Mouse (Mus musculus): Measurements from ENCODE around the gene Smyd2. TPM values are rescaled to one million over a fixed set of nuclear protein-coding genes. Genes with fewer than 3 reads are reported as not detected.
A peak's percentile ranks its signal among the peaks of the same experiment; 100 is the strongest.

The Smyd2 gene
- total and polyA plus RNA-seq, 3 experiments = 140 to 146 TPM; not detected in 1

DNA sequence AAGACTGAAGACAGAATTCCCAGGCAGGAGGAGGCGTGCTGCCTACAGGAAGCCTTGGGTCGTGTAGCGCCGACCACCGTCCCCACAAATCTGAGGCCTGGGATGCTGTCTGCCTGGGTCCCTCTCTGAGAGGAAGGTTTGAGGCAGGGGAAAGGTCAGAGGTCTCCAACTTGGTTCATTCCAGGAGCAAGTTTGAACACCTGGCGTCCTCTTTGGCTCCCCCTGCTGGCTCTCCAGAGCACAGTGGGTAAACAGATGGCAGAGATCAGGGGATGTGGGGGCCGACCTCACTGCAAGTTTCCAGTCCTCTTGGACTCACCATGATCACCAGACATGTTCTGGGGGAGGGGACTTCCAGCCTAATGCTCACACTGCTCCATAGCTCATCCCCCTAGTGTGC is 39.3 kb downstream of the Smyd2 start:
- Histone ChIP-seq H3K4me3 (ENCODE audit: control insufficient read depth in 1 of 2, insufficient read depth in 1 of 2, low read depth in 2 of 2, low read length in 2 of 2) (no peak overlapping the region), H3K9me3 (replicated peaks; ENCODE audit: insufficient read depth, low read length) (no peaks in the 10 kb centered on the region), H3K27me3 (ENCODE audit: control insufficient read depth in 1 of 2, insufficient read depth in 2 of 2, low read length in 2 of 2) (no peaks in the 10 kb centered on the region), H3K36me3 (ENCODE audit: control insufficient read depth in 1 of 2, insufficient read depth in 2 of 2, low read length in 2 of 2) (no peaks in the 10 kb centered on the region; a peak in 2 of 4 replicates), H3K9ac (ENCODE audit: control insufficient read depth, low read depth, low read length, poor library complexity, severe bottlenecking) (no peak overlapping the region), H3K79me2 (ENCODE audit: control insufficient read depth, insufficient read depth, low read length, poor library complexity) (no peaks in the 10 kb centered on the region), H3K4me1 (ENCODE audit: control insufficient read depth in 1 of 2, insufficient read depth in 2 of 2, low read length in 2 of 2) (no peaks in the 10 kb centered on the region), H3K27ac (ENCODE audit: control insufficient read depth, low read depth, low read length) (no peak overlapping the region)
- TF ChIP-seq MAFK (IDR thresholded peaks at IDR 0.05; ENCODE audit: borderline replicate concordance, low read depth, low read length) (no peak), RAD21 (IDR thresholded peaks at IDR 0.05; ENCODE audit: low read depth, low read length) (peak; percentile 17), SMC3 (IDR thresholded peaks at IDR 0.05; ENCODE audit: low read depth, low read length) (peak; percentile 52), CTCF (IDR thresholded peaks at IDR 0.05 in 2 of 3, conservative IDR thresholded peaks at IDR 0.05 in 1 of 3; ENCODE audit: control insufficient read depth in 1 of 3, insufficient read depth in 1 of 3, low read depth in 2 of 3, low read length in 3 of 3, poor library complexity in 1 of 3, severe bottlenecking in 1 of 3) (peak; percentile 66 to 77 (median 72))
- DNase-seq (ENCODE audit: low read depth, low spot score) = peak; percentile 42

DNA sequence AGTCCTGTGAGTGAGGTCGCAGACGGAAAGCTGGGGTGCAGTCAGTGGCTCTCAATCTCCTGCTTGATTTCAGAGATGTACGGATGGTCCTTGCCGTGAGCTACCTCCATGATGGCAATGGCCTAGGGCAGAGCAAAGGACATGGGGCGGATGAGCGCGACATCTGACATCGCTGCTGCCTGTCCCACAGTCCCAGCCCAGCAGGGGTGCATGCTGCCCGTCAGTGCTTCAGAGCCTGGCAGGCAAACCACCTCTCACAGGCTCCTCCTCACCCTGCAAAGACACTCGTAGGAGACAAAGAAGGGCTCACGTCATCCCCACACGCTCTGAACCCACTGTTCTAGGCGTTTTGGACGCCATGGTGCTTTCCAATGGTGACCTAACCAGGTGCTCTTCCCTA is 41.4 kb downstream of the Smyd2 start:
- DNase-seq (ENCODE audit: low read depth, low spot score) = no peak
- H3K4me3 ChIP-seq (ENCODE audit: control insufficient read depth in 1 of 2, insufficient read depth in 1 of 2, low read depth in 2 of 2, low read length in 2 of 2) = no peak overlapping the region
- no peaks in the 10 kb centered on the region for H3K27me3 ChIP-seq (ENCODE audit: control insufficient read depth in 1 of 2, insufficient read depth in 2 of 2, low read length in 2 of 2)
- no peaks in the 10 kb centered on the region for H3K79me2 ChIP-seq (ENCODE audit: control insufficient read depth, insufficient read depth, low read length, poor library complexity)
- no peak overlapping the region for H3K9ac ChIP-seq (ENCODE audit: control insufficient read depth, low read depth, low read length, poor library complexity, severe bottlenecking)
- no peak for TF ChIP-seq SMC3 (IDR thresholded peaks at IDR 0.05; ENCODE audit: low read depth, low read length)
- H3K27ac ChIP-seq (ENCODE audit: control insufficient read depth, low read depth, low read length) = no peak overlapping the region
- no peaks in the 10 kb centered on the region for H3K4me1 ChIP-seq (ENCODE audit: control insufficient read depth in 1 of 2, insufficient read depth in 2 of 2, low read length in 2 of 2)
- H3K36me3 ChIP-seq (ENCODE audit: control insufficient read depth in 1 of 2, insufficient read depth in 2 of 2, low read length in 2 of 2) = no peaks in the 10 kb centered on the region; a peak in 2 of 4 replicates
- H3K9me3 ChIP-seq (replicated peaks; ENCODE audit: insufficient read depth, low read length) = no peaks in the 10 kb centered on the region

DNA sequence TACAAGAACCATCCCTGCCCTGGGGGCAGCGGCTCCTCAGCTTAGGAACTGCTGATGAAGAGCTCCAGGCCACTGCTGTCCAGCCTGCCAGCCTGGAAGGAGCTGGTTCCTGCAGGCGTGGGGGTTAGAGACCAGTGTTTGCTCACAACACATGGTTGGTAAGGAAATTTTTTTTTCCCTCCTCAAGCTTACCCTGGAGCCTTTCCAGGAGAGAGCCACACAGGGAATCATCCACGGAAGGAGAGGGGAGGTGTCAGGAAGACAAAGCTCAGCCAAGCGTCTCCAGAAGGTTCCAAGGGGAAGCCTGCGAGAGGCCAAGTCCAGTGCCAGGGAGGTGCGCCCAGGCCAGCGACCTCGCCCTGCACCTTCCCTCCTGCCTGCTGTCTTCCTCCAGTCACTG is 42.2 kb downstream of the Smyd2 start:
- Histone ChIP-seq H3K79me2 (ENCODE audit: control insufficient read depth, insufficient read depth, low read length, poor library complexity) (no peaks in the 10 kb centered on the region), H3K4me3 (ENCODE audit: control insufficient read depth in 1 of 2, insufficient read depth in 1 of 2, low read depth in 2 of 2, low read length in 2 of 2) (no peak overlapping the region), H3K27me3 (ENCODE audit: control insufficient read depth in 1 of 2, insufficient read depth in 2 of 2, low read length in 2 of 2) (no peaks in the 10 kb centered on the region), H3K36me3 (ENCODE audit: control insufficient read depth in 1 of 2, insufficient read depth in 2 of 2, low read length in 2 of 2) (no peaks in the 10 kb centered on the region; a peak in 2 of 4 replicates), H3K9me3 (replicated peaks; ENCODE audit: insufficient read depth, low read length) (no peaks in the 10 kb centered on the region), H3K9ac (ENCODE audit: control insufficient read depth, low read depth, low read length, poor library complexity, severe bottlenecking) (no peak overlapping the region), H3K4me1 (ENCODE audit: control insufficient read depth in 1 of 2, insufficient read depth in 2 of 2, low read length in 2 of 2) (no peaks in the 10 kb centered on the region), H3K27ac (ENCODE audit: control insufficient read depth, low read depth, low read length) (no peak overlapping the region)
- no peak for TF ChIP-seq MAZ (IDR thresholded peaks at IDR 0.05; ENCODE audit: low read depth, low read length)
- TF ChIP-seq SMC3 (IDR thresholded peaks at IDR 0.05; ENCODE audit: low read depth, low read length) = no peak
- TF ChIP-seq USF1 (IDR thresholded peaks at IDR 0.05; ENCODE audit: low read depth, low read length) = no peak
- no peak for DNase-seq (ENCODE audit: low read depth, low spot score)

DNA sequence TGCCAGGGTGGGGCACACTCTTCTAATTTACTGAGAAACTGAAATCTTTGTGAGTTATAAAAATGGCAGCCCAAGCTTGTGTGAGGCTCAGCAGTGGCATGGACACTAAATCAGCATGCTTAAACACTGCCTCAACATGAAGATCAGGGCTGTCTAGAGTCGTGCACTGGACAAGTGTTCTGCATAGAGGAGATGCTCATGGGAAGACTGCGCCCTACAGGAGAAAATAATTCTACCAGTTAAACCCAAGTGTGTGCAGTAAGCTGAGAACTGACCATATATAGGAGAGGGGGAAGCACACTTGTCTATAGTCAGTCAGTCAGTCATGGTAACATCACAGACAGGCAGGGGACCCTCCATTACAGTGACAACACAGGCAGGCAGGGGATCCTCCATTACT is 43.0 kb downstream of the Smyd2 start:
- Histone ChIP-seq H3K9me3 (replicated peaks; ENCODE audit: insufficient read depth, low read length) (no peaks in the 10 kb centered on the region), H3K36me3 (ENCODE audit: control insufficient read depth in 1 of 2, insufficient read depth in 2 of 2, low read length in 2 of 2) (no peaks in the 10 kb centered on the region; a peak in 1 of 4 replicates)
- TF ChIP-seq E2F4 (IDR thresholded peaks at IDR 0.05; ENCODE audit: borderline replicate concordance, low read depth, low read length) = no peak
- TF ChIP-seq MYC (IDR thresholded peaks at IDR 0.05; ENCODE audit: low read depth, low read length) = no peak
- no peak for TF ChIP-seq MAFK (IDR thresholded peaks at IDR 0.05; ENCODE audit: borderline replicate concordance, low read depth, low read length)
- no peak for TF ChIP-seq UBTF (IDR thresholded peaks at IDR 0.05; ENCODE audit: borderline replicate concordance, insufficient read depth, low read depth, low read length)
- TF ChIP-seq ELF1 (IDR thresholded peaks at IDR 0.05; ENCODE audit: low read depth, low read length) = no peak
- no peak for TF ChIP-seq TBP (IDR thresholded peaks at IDR 0.05; ENCODE audit: low read depth, low read length)
- TF ChIP-seq CTCF (IDR thresholded peaks at IDR 0.05 in 2 of 3, conservative IDR thresholded peaks at IDR 0.05 in 1 of 3; ENCODE audit: control insufficient read depth in 1 of 3, insufficient read depth in 1 of 3, low read depth in 2 of 3, low read length in 3 of 3, poor library complexity in 1 of 3, severe bottlenecking in 1 of 3) = no peak
- no peak for TF ChIP-seq SIN3A (IDR thresholded peaks at IDR 0.05; ENCODE audit: low read length)
- no peak for TF ChIP-seq RAD21 (IDR thresholded peaks at IDR 0.05; ENCODE audit: low read depth, low read length)
- no peak for TF ChIP-seq POLR2AphosphoS2 (IDR thresholded peaks at IDR 0.05; ENCODE audit: low read length)
- no peak for TF ChIP-seq ZMIZ1 (IDR thresholded peaks at IDR 0.05; ENCODE audit: low read depth, low read length)
- TF ChIP-seq CHD1 (IDR thresholded peaks at IDR 0.05; ENCODE audit: low read depth, low read length) = no peak
- no peak for TF ChIP-seq JUND (IDR thresholded peaks at IDR 0.05; ENCODE audit: low read depth, low read length)
- TF ChIP-seq MAX (IDR thresholded peaks at IDR 0.05; ENCODE audit: low read length) = no peak
- no peak for TF ChIP-seq NRF1 (IDR thresholded peaks at IDR 0.05; ENCODE audit: insufficient read depth, low read depth, low read length, poor library complexity, severe bottlenecking)
- TF ChIP-seq ZC3H11A (IDR thresholded peaks at IDR 0.05; ENCODE audit: low read depth, low read length) = no peak
- TF ChIP-seq ETS1 (IDR thresholded peaks at IDR 0.05; ENCODE audit: low read depth, low read length) = no peak

More for the DNA sequence above, 43.0 kb downstream of the Smyd2 start:
- H3K4me3 ChIP-seq (ENCODE audit: control insufficient read depth in 1 of 2, insufficient read depth in 1 of 2, low read depth in 2 of 2, low read length in 2 of 2) = no peak overlapping the region
- no peak overlapping the region for H3K27ac ChIP-seq (ENCODE audit: control insufficient read depth, low read depth, low read length)
- no peaks in the 10 kb centered on the region for H3K4me1 ChIP-seq (ENCODE audit: control insufficient read depth in 1 of 2, insufficient read depth in 2 of 2, low read length in 2 of 2)
- DNase-seq (ENCODE audit: low read depth, low spot score) = no peak
- H3K27me3 ChIP-seq (ENCODE audit: control insufficient read depth in 1 of 2, insufficient read depth in 2 of 2, low read length in 2 of 2) = no peaks in the 10 kb centered on the region
- H3K79me2 ChIP-seq (ENCODE audit: control insufficient read depth, insufficient read depth, low read length, poor library complexity) = no peaks in the 10 kb centered on the region
- no peak overlapping the region for H3K9ac ChIP-seq (ENCODE audit: control insufficient read depth, low read depth, low read length, poor library complexity, severe bottlenecking)

All from MEL (cell line).